Mouse (Mus musculus): ENCODE measurements around the gene Kpnb1. TPM values are rescaled to one million over a fixed set of nuclear protein-coding genes. Genes with fewer than 3 reads are reported as not detected.

Kpnb1 gene
- total RNA-seq, 2 experiments from 2014 or later: 112 to 138 TPM

Small RNA genes lying within 50 kb of the gene (microRNA-seq; reads per million reads assigned to microRNA genes)
- gene Mir7235: not detected

Other genes starting within 250 kb of the Kpnb1 start
- gene Pnpo, start 243.9 kb downstream of the Kpnb1 start, total RNA-seq (2021): 10 to 100 TPM; 29.6 to 34.2 TPM
- 10 to 100 TPM; 14.5 to 16.6 TPM for gene Sp2, start 204.9 kb downstream of the Kpnb1 start, total RNA-seq (2021)
- gene Sp6, start 174.5 kb downstream of the Kpnb1 start, total RNA-seq (2021): under 1 TPM; 0.16 to 0.23 TPM
- 10 to 100 TPM; 15.7 to 18.8 TPM for gene Scrn2, start 157.9 kb downstream of the Kpnb1 start, total RNA-seq (2021)
- gene Lrrc46, start 146.5 kb downstream of the Kpnb1 start, total RNA-seq (2021): 1 to 10 TPM; 1.3 TPM
- 100 to 1,000 TPM; 131 to 141 TPM for gene Mrpl10, start 146.3 kb downstream of the Kpnb1 start, total RNA-seq (2021)
- 1 to 10 TPM; 7.8 to 9.1 TPM for gene Osbpl7, start 137.3 kb downstream of the Kpnb1 start, total RNA-seq (2021)
- gene Tbx21, start 72.5 kb downstream of the Kpnb1 start, total RNA-seq (2021): under 1 TPM; 0.23 to 0.33 TPM
- 10 to 100 TPM; 10.6 to 12.8 TPM for gene Tbkbp1, start 36.4 kb downstream of the Kpnb1 start, total RNA-seq (2021)
- gene Npepps, start 92.8 kb upstream of the Kpnb1 start, total RNA-seq (2021): 10 to 100 TPM; 81.8 to 86.1 TPM
- 10 to 100 TPM; 31.5 to 32.3 TPM for gene Mrpl45, start 127.8 kb upstream of the Kpnb1 start, total RNA-seq (2021)
- 1 to 10 TPM in 1 of 2 experiments, under 1 TPM in 1; 0.93 to 1.2 TPM for gene Gpr179, start 164.2 kb upstream of the Kpnb1 start, total RNA-seq (2021)
- gene Socs7, start 174.7 kb upstream of the Kpnb1 start, total RNA-seq (2021): 10 to 100 TPM; 20.6 to 22.1 TPM
- gene Arhgap23, start 227.7 kb upstream of the Kpnb1 start, total RNA-seq (2021): 10 to 100 TPM; 28.6 to 37.3 TPM